Mouse (Mus musculus) spleen, embryonic (tissue): ENCODE data around the gene Gm20388.

Experiments used
- CTCF ChIA-PET: fragments of 350-600 bp; sonication (Branson Sonifier 250); formaldehyde crosslinking; loops from one replicate; lab custom pipeline; 2022; lab: Charles Lee

Gene Gm20388

GRCm38 (mm10) chr8:122904496-122904895 is 2993.9 kb downstream of the Gm20388 start:
- CTCF ChIA-PET: no interaction called here

- CTCF ChIA-PET: no interaction called here
Measured at GRCm38 (mm10) chr8:122905346-122905745, 2994.7 kb downstream of the Gm20388 start.

GRCm38 (mm10) chr8:122906463-122907021 is 2995.9 kb downstream of the Gm20388 start:
- CTCF ChIA-PET: interaction anchor here (1.0 kb wide), 1 partner anchor 162 kb away, joined by 4 read pairs; no protein-coding TSS in a partner anchor

- CTCF ChIA-PET: no interaction called here
Measured at GRCm38 (mm10) chr8:122912150-122912549, 3001.5 kb downstream of the Gm20388 start.

GRCm38 (mm10) chr8:122912871-122913270 is 3002.2 kb downstream of the Gm20388 start:
- CTCF ChIA-PET: no interaction called here

GRCm38 (mm10) chr8:122916766-122917165 is 3006.1 kb downstream of the Gm20388 start:
- CTCF ChIA-PET: no interaction called here

GRCm38 (mm10) chr8:122917531-122918392 is 3007.1 kb downstream of the Gm20388 start:
- CTCF ChIA-PET: interaction anchor here (0.6 kb wide), 1 partner anchor 16 kb away, joined by 3 read pairs; no protein-coding TSS in a partner anchor

- CTCF ChIA-PET: interaction anchor here (0.6 to 0.9 kb wide), 2 partner anchors 8 to 15 kb away, joined by 3 to 4 read pairs; no protein-coding TSS in a partner anchor
Measured at GRCm38 (mm10) chr8:122918438-122919107, 3007.9 kb downstream of the Gm20388 start.

- CTCF ChIA-PET: interaction anchor here (0.6 to 0.8 kb wide), 2 partner anchors 14 to 354 kb away, joined by 4 read pairs; no protein-coding TSS in a partner anchor
Measured at GRCm38 (mm10) chr8:122920890-122921289, 3010.2 kb downstream of the Gm20388 start.

GRCm38 (mm10) chr8:122922945-122923344 is 3012.3 kb downstream of the Gm20388 start:
- CTCF ChIA-PET: interaction anchor here (0.5 to 1.0 kb wide), 3 partner anchors 17 to 138 kb away, joined by 3 to 5 read pairs (median 3); no protein-coding TSS in a partner anchor

GRCm38 (mm10) chr8:122923431-122924090 is 3012.9 kb downstream of the Gm20388 start:
- CTCF ChIA-PET: interaction anchor here (0.8 kb wide), 1 partner anchor 119 kb away, joined by 3 read pairs; no protein-coding TSS in a partner anchor

- CTCF ChIA-PET: no interaction called here
Measured at GRCm38 (mm10) chr8:122924091-122924490, 3013.4 kb downstream of the Gm20388 start.

- CTCF ChIA-PET: interaction anchor here (1.3 kb wide), 1 partner anchor 12 kb away, joined by 3 read pairs; no protein-coding TSS in a partner anchor
Measured at GRCm38 (mm10) chr8:122925939-122926722, 3015.5 kb downstream of the Gm20388 start.

- CTCF ChIA-PET: interaction anchor here (0.7 kb wide), 1 partner anchor 16 kb away, joined by 3 read pairs; no protein-coding TSS in a partner anchor
Measured at GRCm38 (mm10) chr8:122926782-122927181, 3016.1 kb downstream of the Gm20388 start.

GRCm38 (mm10) chr8:122927841-122928240 is 3017.2 kb downstream of the Gm20388 start:
- CTCF ChIA-PET: no interaction called here

- CTCF ChIA-PET: interaction anchor here (0.5 kb wide), 1 partner anchor 220 kb away, joined by 9 read pairs; no protein-coding TSS in a partner anchor
Measured at GRCm38 (mm10) chr8:122928631-122929224, 3018.1 kb downstream of the Gm20388 start.

- CTCF ChIA-PET: no interaction called here
Measured at GRCm38 (mm10) chr8:122931834-122932560, 3021.4 kb downstream of the Gm20388 start.

GRCm38 (mm10) chr8:122932561-122932959 is 3021.9 kb downstream of the Gm20388 start:
- CTCF ChIA-PET: no interaction called here

- CTCF ChIA-PET: interaction anchor here (0.6 to 0.7 kb wide), 2 partner anchors 16 to 42 kb away, joined by 3 read pairs; no protein-coding TSS in a partner anchor
Measured at GRCm38 (mm10) chr8:122933973-122934372, 3023.3 kb downstream of the Gm20388 start.
